ENCODE assay signal across 7 mouse cellular contexts in genomic region chr7:127967004-127967921, GRCm38 (mm10). TPM values are rescaled to one million over a fixed set of nuclear protein-coding genes. Genes with fewer than 3 reads are reported as not detected.
DNase-seq lines count a peak whose midpoint lies in the region; ATAC-seq lines count a peak whose summit lies in the region.

Gene Fus, plus strand, starts transcription at chr7:127967457.

- peaks cover 13% of the 10 kb centered on the region for H3K36me3 ChIP-seq in embryonic facial prominence, embryonic 11.5 days (replicated peaks; ENCODE audit: control insufficient read depth, insufficient read depth, low read depth, low read length)
- H3K36me3 ChIP-seq in limb, embryonic 11.5 days (ENCODE audit: control insufficient read depth, insufficient read depth, low read length): peaks cover 19% of the 10 kb centered on the region
- peaks cover 27% of the 10 kb centered on the region for H3K36me3 ChIP-seq in midbrain, embryonic 14.5 days (ENCODE audit: control insufficient read depth, insufficient read depth, low read length)

- peak; percentile 98 for DNase-seq in adrenal gland, postnatal 14 days
- peak; percentile 93 for DNase-seq in embryonic facial prominence, embryonic 11.5 days (ENCODE audit: low spot score)
- DNase-seq in heart, adult 11 months: peak; percentile 100
- DNase-seq in kidney, adult 18-20 months: peak; percentile 97
- peak; percentile 96 for DNase-seq in limb, embryonic 11.5 days (ENCODE audit: low spot score)
- DNase-seq in midbrain, embryonic 14.5 days: peak; percentile 97
- peak; percentile 90 to 96 for DNase-seq in spleen, adult 18-20 months

- peak within 1 kb of the TSS; percentile 67 for H3K4me3 ChIP-seq in embryonic facial prominence, embryonic 11.5 days (ENCODE audit: low read depth, low read length)
- peak within 1 kb of the TSS; percentile 97 for H3K4me3 ChIP-seq in limb, embryonic 11.5 days (ENCODE audit: low read depth, low read length)
- peak within 1 kb of the TSS; percentile 100 for H3K4me3 ChIP-seq in midbrain, embryonic 14.5 days (replicated peaks; ENCODE audit: low read depth, low read length)

- H3K27ac ChIP-seq in embryonic facial prominence, embryonic 11.5 days (replicated peaks; ENCODE audit: low read depth, low read length): peak within 1 kb of the TSS; percentile 93
- H3K27ac ChIP-seq in limb, embryonic 11.5 days (replicated peaks; ENCODE audit: low read depth, low read length): peak within 1 kb of the TSS; percentile 96
- peak within 1 kb of the TSS; percentile 98 for H3K27ac ChIP-seq in midbrain, embryonic 14.5 days (replicated peaks; ENCODE audit: low read depth, low read length)

- H3K27me3 ChIP-seq in embryonic facial prominence, embryonic 11.5 days (ENCODE audit: control insufficient read depth, insufficient read depth, low read length): no peaks in the 10 kb centered on the region
- H3K27me3 ChIP-seq in limb, embryonic 11.5 days (ENCODE audit: control insufficient read depth, insufficient read depth, low read length): no peaks in the 10 kb centered on the region
- H3K27me3 ChIP-seq in midbrain, embryonic 14.5 days (ENCODE audit: control insufficient read depth, insufficient read depth, low read length): no peaks in the 10 kb centered on the region

- no peaks in the 10 kb centered on the region for H3K4me1 ChIP-seq in embryonic facial prominence, embryonic 11.5 days (ENCODE audit: control insufficient read depth, insufficient read depth, low read length)
- H3K4me1 ChIP-seq in limb, embryonic 11.5 days (ENCODE audit: control insufficient read depth, insufficient read depth, low read length): peaks cover 3% of the 10 kb centered on the region; the same call in 1 of the 2 replicates
- peaks cover 16% of the 10 kb centered on the region for H3K4me1 ChIP-seq in midbrain, embryonic 14.5 days (ENCODE audit: control insufficient read depth, insufficient read depth, low read length)

- peak within 1 kb of the TSS; percentile 63 for H3K4me2 ChIP-seq in embryonic facial prominence, embryonic 11.5 days (ENCODE audit: low read depth, low read length)
- H3K4me2 ChIP-seq in limb, embryonic 11.5 days (ENCODE audit: low read depth, severe bottlenecking): peak within 1 kb of the TSS; percentile 85
- H3K4me2 ChIP-seq in midbrain, embryonic 14.5 days (ENCODE audit: low read length): peak within 1 kb of the TSS; percentile 88

- under 1% methylated on average over 88 of the region's 92 CpGs for WGBS in embryonic facial prominence, embryonic 11.5 days
- under 1% methylated on average over 87 of the region's 92 CpGs for WGBS in limb, embryonic 11.5 days
- under 1% methylated on average over 92 of the region's 92 CpGs for WGBS in midbrain, embryonic 14.5 days

- peak; percentile 92 for ATAC-seq in embryonic facial prominence, embryonic 11.5 days (replicated peaks; ENCODE audit: insufficient number of reproducible peaks, low FRiP score, low TSS enrichment, low read depth)
- peak; percentile 90 for ATAC-seq in limb, embryonic 11.5 days (ENCODE audit: insufficient number of reproducible peaks, low FRiP score, low TSS enrichment, low read depth)
- peak; percentile 95 for ATAC-seq in midbrain, embryonic 14.5 days (ENCODE audit: low FRiP score, low TSS enrichment)

- no peaks in the 10 kb centered on the region for H3K9me3 ChIP-seq in embryonic facial prominence, embryonic 11.5 days (replicated peaks; ENCODE audit: control insufficient read depth, low read length)
- no peaks in the 10 kb centered on the region for H3K9me3 ChIP-seq in limb, embryonic 11.5 days (ENCODE audit: control insufficient read depth, low read length)
- no peaks in the 10 kb centered on the region for H3K9me3 ChIP-seq in midbrain, embryonic 14.5 days (ENCODE audit: control insufficient read depth, low read length)

- H3K9ac ChIP-seq in embryonic facial prominence, embryonic 11.5 days (replicated peaks; ENCODE audit: low read length): peak within 1 kb of the TSS; percentile 86
- H3K9ac ChIP-seq in limb, embryonic 11.5 days (ENCODE audit: low read length): peak within 1 kb of the TSS; percentile 99
- peak within 1 kb of the TSS; percentile 95 for H3K9ac ChIP-seq in midbrain, embryonic 14.5 days (replicated peaks; ENCODE audit: low read length)

RNA-seq across cellular contexts. Expression of gene Fus, which starts in this region (rescaled TPM):
- total RNA-seq in adrenal gland, postnatal 14 days (2021): 275 and 322 TPM in 2 replicates
- 52.5 and 57.7 TPM in 2 replicates for polyA plus RNA-seq in embryonic facial prominence, embryonic 11.5 days (2014; fragmentation: Nextera tagmentation; extraction: Ambion mirVana)
- polyA plus RNA-seq in limb, embryonic 11.5 days (2014; fragmentation: Nextera tagmentation; extraction: Ambion mirVana): 62.7 and 63.1 TPM in 2 replicates
- 47.9 and 66.9 TPM in 2 replicates for polyA plus RNA-seq in midbrain, embryonic 14.5 days (2014; fragmentation: Nextera tagmentation; extraction: Ambion mirVana)

Comparison
In these comparisons a context has a peak if more than half of its experiments do, and no peak if none do; other contexts are left out.
1. Peak in every context shown above with its lines: DNase-seq, ATAC-seq, H3K4me3 ChIP-seq and H3K27ac ChIP-seq.